Mouse (Mus musculus) heart, adult 18-20 months (tissue): ENCODE measurements around the gene Sidt2. TPM values are rescaled to one million over a fixed set of nuclear protein-coding genes. Genes with fewer than 3 reads are reported as not detected.
A peak's percentile ranks its signal among the peaks of the same experiment; 100 is the strongest.

Experiments
- DNase-seq, 2 experiments: peaks; one replicate each; pipeline ENCODE4 v3.0.0; 2021 to 2022; ENCODE audit warnings: mixed read lengths in 1 of 2
- microRNA-seq, 2 experiments: library from miRNA; unstranded; fragments of <30 nt; microRNA quantifications; one replicate each; pipeline ENCODE4 v1.2.0; 2022
- total RNA-seq, 2 experiments: library from RNA; stranded (reverse); gene quantifications; 2 replicates each; pipeline ENCODE4 v1.2.3; 2021

Gene Sidt2
- total RNA-seq, 2 experiments from 2014 or later = 57.6 to 67.8 TPM

DNA sequence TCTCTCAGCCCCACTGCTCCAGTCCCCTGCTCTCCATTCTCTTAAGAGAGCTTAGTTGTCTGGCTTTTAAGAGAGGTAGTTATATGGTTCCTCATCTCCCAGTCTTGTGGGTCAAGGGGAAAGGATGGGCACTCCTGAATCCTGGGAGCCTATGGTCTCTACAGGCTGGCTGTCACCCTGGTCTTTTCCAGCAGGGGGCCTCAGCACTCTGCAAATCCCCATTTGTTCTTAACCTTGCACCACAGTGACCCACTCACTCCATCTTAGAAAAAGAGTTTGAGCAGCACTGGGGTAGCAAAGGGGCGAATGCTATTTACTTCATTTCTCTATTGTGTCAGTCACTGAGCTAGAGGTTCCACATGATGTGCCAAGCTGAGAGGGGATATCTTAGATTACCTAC, 43.4 kb downstream of the Sidt2 start:
- DNase-seq = peak; percentile 41 to 79

DNA sequence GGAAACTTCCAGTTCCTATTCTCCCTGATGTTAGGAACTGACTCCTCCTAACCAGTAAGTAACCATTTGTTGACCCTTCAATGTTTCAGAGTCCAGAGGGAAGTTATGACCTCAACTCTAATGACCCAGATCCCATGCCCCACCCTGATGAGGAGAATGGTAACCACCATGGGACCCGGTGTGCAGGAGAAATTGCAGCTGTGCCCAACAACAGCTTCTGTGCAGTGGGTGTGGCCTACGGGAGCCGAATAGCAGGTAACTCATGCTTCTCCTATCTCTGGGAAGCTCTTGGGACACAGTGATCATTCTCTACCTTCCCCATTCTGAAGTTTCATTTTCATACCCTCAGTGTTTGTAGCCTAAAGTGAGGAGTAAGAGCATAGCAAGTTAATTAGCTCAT, 44.1 kb downstream of the Sidt2 start:
- no peak for DNase-seq

DNA sequence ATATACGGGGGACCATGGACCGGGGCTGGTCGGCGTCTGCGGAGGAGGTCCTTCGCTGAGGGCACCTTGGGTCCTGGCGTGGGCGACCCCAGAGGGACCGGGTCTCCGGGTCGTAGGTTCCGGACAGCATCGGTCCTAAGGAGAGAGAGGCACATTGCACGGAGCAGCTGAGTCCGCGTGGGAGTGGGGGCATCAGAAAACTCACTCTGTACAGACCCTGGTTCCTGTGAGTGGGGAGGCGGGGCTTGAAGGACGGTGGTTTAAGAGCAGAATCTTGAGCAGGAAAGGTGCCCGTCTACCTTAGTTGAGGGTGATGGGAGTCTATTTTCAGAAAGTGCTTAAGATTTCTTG, 48.0 kb downstream of the Sidt2 start:
- DNase-seq = no peak

DNA sequence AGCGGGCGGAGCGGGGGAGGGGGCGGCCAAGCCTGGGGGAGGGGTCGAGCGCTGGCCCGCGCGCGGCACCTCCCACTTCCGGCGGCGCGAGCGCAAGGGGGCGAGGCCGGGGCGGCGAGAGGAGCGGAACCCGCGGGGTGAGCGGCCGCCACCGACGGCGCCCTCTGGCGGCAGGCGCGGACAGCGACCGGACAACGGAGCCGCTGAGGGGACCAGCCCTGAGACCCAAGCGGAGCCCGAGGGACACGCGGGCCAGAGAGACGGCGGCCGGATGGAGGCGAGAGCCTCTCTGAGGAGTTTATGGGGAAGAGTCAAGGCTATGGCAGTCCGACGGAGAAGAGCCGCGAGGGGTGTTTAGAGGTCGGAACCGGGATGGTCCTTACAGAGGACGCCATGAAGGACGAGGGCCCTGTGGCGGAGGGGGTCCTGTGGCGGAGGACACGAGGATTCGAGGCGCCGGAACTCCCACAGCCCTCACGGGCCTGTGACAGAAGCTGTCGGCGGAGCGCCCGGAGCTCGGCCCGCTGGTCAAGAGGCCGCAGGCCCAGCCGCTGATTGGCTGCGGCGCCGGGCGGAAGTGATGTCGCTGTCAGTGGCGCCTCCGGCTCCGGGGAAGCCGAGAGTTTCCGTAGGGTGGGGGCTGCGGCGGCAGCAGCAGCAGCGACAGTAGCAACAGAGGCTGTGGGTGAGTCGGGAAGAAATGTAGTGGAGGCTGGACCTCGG, 48.5 kb downstream of the Sidt2 start, which contains the start of the genes Pcsk7 and Rnf214:
Pcsk7 (plus strand) TSS at position 143 of the 723 bp plus-strand sequence.
Rnf214 (minus strand) TSS at position 557 of the 723 bp plus-strand sequence.
- DNase-seq = peak; percentile 93 to 96

DNA sequence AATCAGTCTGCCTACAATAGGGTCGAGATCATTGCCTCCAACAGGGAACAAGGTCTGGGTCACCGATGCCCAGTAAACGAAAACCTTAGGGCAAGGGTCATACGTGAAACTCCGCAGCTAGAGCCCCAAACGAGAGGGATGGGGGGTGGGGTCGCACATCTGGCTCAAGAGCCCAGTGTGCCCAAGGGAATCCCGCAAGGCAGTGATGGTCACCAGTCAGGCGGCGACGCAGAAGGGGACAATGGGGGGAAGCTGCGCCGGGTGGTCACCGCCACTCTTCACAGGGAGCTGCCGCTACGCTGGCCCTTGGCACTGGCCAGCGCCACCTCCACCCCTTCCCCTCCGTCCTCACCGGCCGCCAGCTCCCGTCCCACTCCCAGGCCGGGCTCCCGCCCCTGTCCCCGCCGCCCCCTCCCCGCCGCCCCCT, 49.2 kb downstream of the Sidt2 start:
- peak in 1 of 2 experiments; percentile 39 for DNase-seq

DNA sequence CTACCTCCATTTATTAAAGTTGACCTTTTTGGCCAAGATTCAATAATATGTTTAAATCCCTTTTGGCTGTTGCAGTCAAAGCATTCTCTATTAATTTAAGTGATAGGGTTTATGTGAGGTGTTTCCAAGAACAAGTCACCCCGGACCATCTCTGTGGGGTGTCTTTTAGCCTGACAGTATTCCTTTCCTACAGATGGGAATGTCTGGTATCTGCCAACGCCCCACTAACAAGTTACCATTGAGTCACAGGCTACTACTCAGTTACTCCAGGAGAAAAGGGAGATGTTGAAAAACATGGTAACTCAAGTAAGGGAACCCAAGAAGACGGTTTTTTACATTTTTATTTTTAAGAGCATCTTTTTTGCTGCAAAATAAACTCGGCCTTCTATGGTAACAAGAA, 49.9 kb downstream of the Sidt2 start:
- no peak for DNase-seq

DNA sequence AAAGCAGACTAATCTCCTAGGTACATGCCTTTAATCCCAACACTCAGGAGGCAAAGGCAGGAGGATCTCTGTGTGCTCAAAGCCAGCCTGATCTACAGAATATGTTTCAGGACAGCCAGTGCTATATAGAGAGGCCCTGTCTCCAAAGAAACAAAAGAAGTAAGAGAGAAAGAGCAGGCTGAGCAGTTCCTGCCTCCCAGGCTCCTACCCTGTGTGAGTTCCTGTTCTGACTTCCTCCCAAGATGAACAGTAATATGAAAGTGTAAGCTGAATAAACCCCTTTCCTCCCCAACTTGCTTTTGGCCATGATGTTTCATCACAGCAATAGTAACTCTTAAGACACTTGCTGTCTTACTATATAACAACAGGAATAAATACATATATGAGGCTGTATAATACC, 61.4 kb downstream of the Sidt2 start:
- DNase-seq = no peak

Small RNAs within 50 kb of the gene (microRNA-seq; reads per million reads assigned to microRNA genes)
- gene Mir7087 = 0 to 0.27 reads per million in 2 experiments

Other genes with a start within 250 kb of the Sidt2 start
- 1 to 10 TPM; 5.7 to 6.5 TPM for gene Cep164, start 126.6 kb downstream of the Sidt2 start, total RNA-seq
- gene Bace1, start 116.7 kb downstream of the Sidt2 start, total RNA-seq = 10 to 100 TPM; 23.4 to 25.0 TPM
- 10 to 100 TPM; 13.2 to 13.5 TPM for gene Pcsk7, start 48.8 kb downstream of the Sidt2 start, total RNA-seq
- gene Rnf214, start 48.3 kb downstream of the Sidt2 start, total RNA-seq = 10 to 100 TPM; 31.7 to 35.2 TPM
- gene Tagln, start 19.2 kb downstream of the Sidt2 start, total RNA-seq = 10 to 100 TPM; 68.3 to 71.6 TPM
- gene Pafah1b2, start 57.4 kb upstream of the Sidt2 start, total RNA-seq = 10 to 100 TPM; 52.3 to 58.0 TPM
- gene Sik3, start 57.6 kb upstream of the Sidt2 start, total RNA-seq = 10 to 100 TPM; 67.9 to 69.1 TPM